Mouse (Mus musculus) megakaryocyte progenitor cell, adult 5-6 weeks (primary cell): ENCODE data around the gene Tarbp2. TPM values are rescaled to one million over a fixed set of nuclear protein-coding genes. Genes with fewer than 3 reads are reported as not detected.

Experiments used
- ATAC-seq: replicated peaks from 2 replicates; pipeline ENCODE4 v1.8.0; 2016; ENCODE audit warnings: mild to moderate bottlenecking, moderate TSS enrichment, inconsistent platforms; ENCODE audit not compliant: poor library complexity
- total RNA-seq, 2 experiments: library from RNA; stranded (forward) in 1 of 2; stranded (reverse) in 1 of 2; fragments of 157-497, 149-512 nt in 1 of 2; fragments of 200-1000 nt in 1 of 2; gene quantifications; 2 replicates each; pipeline versions ENCODE4 v1.2.3 to v1.2.4; 2015 to 2017

The Tarbp2 gene
- total RNA-seq, 2 experiments from 2014 or later: 17.4 to 26.7 TPM

- no peak for ATAC-seq
Observed at GRCm38 (mm10) chr15:102505073-102505769, 12.8 kb upstream of the Tarbp2 start.

GRCm38 (mm10) chr15:102505770-102506463, 12.1 kb upstream of the Tarbp2 start:
- ATAC-seq: no peak

GRCm38 (mm10) chr15:102506464-102506830, 11.5 kb upstream of the Tarbp2 start:
- no peak for ATAC-seq

- ATAC-seq: no peak
Observed at GRCm38 (mm10) chr15:102506864-102507263, 11.1 kb upstream of the Tarbp2 start.

GRCm38 (mm10) chr15:102507561-102507960, 10.4 kb upstream of the Tarbp2 start:
- ATAC-seq: no peak

GRCm38 (mm10) chr15:102508336-102508735, 9.7 kb upstream of the Tarbp2 start:
- ATAC-seq: no peak

GRCm38 (mm10) chr15:102510110-102510509, 7.9 kb upstream of the Tarbp2 start:
- peak; percentile 4; the same call in 1 of the 2 replicates for ATAC-seq

GRCm38 (mm10) chr15:102510590-102511284, 7.3 kb upstream of the Tarbp2 start:
- ATAC-seq: peak; percentile 90

GRCm38 (mm10) chr15:102511285-102511833, 6.6 kb upstream of the Tarbp2 start:
- no peak for ATAC-seq

- no peak for ATAC-seq
Observed at GRCm38 (mm10) chr15:102512010-102512409, 6.0 kb upstream of the Tarbp2 start.

- ATAC-seq: no peak
Observed at GRCm38 (mm10) chr15:102512471-102512870, 5.5 kb upstream of the Tarbp2 start.

- ATAC-seq: no peak
Observed at GRCm38 (mm10) chr15:102513004-102513403, 5.0 kb upstream of the Tarbp2 start.

- no peak for ATAC-seq
Observed at GRCm38 (mm10) chr15:102515261-102515660, 2.7 kb upstream of the Tarbp2 start.

GRCm38 (mm10) chr15:102515791-102516190, 2.2 kb upstream of the Tarbp2 start:
- no peak for ATAC-seq

GRCm38 (mm10) chr15:102516293-102516692, 1.7 kb upstream of the Tarbp2 start:
- no peak for ATAC-seq

- 0 out of 2 replicates have a peak, but pooled peaks have one; percentile 2 for ATAC-seq
Observed at GRCm38 (mm10) chr15:102516728-102517404, 1.1 kb upstream of the Tarbp2 start, which contains the start of gene Map3k12. TSS of gene Map3k12 (minus strand) at chr15:102517064.

GRCm38 (mm10) chr15:102517631-102517975, 389 bp upstream of the Tarbp2 start:
- no peak for ATAC-seq

- no peak for ATAC-seq
Observed at GRCm38 (mm10) chr15:102518859-102519201, 838 bp downstream of the Tarbp2 start.

GRCm38 (mm10) chr15:102519211-102520141, 1.5 kb downstream of the Tarbp2 start:
- ATAC-seq: no peak

- no peak for ATAC-seq
Observed at GRCm38 (mm10) chr15:102520416-102520815, 2.4 kb downstream of the Tarbp2 start.
